Mouse (Mus musculus) spleen, adult 2 months (tissue): ENCODE results near the gene Sh2b1.

Experiments used
- CTCF ChIP-seq: fragments of 200-500 bp; IDR thresholded peaks from 2 replicates; pipeline ENCODE4 v1.5.1; 2011; ENCODE audit warnings: mild to moderate bottlenecking, inconsistent platforms; ENCODE audit not compliant: insufficient read depth, insufficient read length, insufficient replicate concordance; ENCODE audit errors: extremely low read depth
- POLR2A ChIP-seq: fragments of 200-500 bp; IDR thresholded peaks from 2 replicates; pipeline ENCODE4 v1.6.1; 2011; ENCODE audit warnings: low read depth, low read length, inconsistent platforms

DNA sequence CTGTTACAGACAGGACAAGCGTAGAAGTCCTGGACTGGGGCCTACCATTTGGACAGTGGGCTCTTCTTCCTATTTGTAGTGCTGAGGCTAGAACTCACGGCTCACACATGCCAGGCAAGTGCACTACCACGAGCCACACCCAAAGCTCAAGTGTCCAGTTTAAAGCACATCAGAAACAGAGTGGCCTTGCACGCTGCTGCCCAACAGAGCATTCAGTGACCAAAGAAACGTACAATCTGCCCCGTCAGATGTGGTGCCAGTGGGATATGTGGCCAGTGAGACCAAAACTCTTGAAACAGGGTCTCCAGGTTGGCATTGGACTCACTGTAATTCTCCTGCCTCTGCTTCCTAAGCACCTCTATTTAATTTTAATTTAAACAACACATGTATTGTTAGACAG, 24.6 kb downstream of the Sh2b1 start:
- TF ChIP-seq POLR2A (no peak), CTCF (no peak)
